Mouse (Mus musculus) neutrophil, adult 65 days (primary cell): ENCODE results near the gene Gm4491. TPM values are rescaled to one million over a fixed set of nuclear protein-coding genes. Genes with fewer than 3 reads are reported as not detected.

ENCODE experiments used
- total RNA-seq: library from RNA; stranded (reverse); gene quantifications from 2 replicates; pipeline ENCODE4 v1.2.4, GENCODE M21; 2023

The Gm4491 gene
- total RNA-seq, result not detected in 2 replicates

GRCm38 (mm10) chr14:57115823-57116544, at the start of gene Gm4491:
Gene Gm4491 (minus strand): TSS chr14:57115883.

DNA sequence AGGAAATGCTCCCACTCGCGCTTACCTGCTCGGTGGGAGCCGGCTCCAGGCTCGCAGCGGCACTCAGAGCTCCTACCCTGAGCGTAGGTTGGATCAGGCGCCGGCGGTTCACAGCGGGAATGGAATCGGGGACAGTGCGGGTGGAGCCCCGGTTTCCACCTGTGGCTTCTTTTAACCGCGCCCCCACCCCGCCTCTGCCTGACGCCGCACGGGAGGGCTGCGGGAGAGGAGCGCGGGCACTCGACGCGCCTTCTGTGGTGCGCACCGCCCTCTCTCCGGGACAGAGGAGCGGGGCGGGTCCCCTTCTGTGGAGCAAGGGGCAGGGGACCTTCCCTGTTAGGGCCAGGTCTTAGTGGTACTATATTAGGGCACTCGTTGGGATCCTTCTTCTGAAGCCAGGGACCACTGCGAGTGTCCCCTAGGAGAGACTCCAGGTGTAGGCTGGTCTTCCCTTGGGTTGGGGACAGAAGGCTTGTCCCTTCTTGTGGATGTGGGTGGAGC, 17.5 kb upstream of the Gm4491 start, which contains the start of gene Gjb6:
Gene Gjb6 (minus strand): TSS at position 451 of the 501 bp plus-strand sequence.

GRCm38 (mm10) chr14:57104106-57105023, 11.3 kb downstream of the Gm4491 start, which contains the start of gene Gjb2:
Gene Gjb2 (minus strand): TSS chr14:57104702.

Other genes starting within 250 kb of the Gm4491 start
- gene Zmym2, start 229.2 kb downstream of the Gm4491 start, total RNA-seq, result 47.3 and 67.6 TPM in 2 replicates
- not detected in 2 replicates for gene Gja3, start 57.8 kb downstream of the Gm4491 start, total RNA-seq
- not detected in 2 replicates for gene Gjb2, start 11.2 kb downstream of the Gm4491 start, total RNA-seq
- gene Gjb6, start 17.7 kb upstream of the Gm4491 start, total RNA-seq, result not detected in 2 replicates